Mouse (Mus musculus) intestine, postnatal 0 days (tissue): Measurements from ENCODE around the gene Magi1. TPM values are rescaled to one million over a fixed set of nuclear protein-coding genes. Genes with fewer than 3 reads are reported as not detected.

Experiments
- ATAC-seq: fragments of 200-750 bp; cut with Nextera tagmentation; 2 replicates; pipeline ENCODE4 v1.8.0; 2017; ENCODE audit warnings: mild to moderate bottlenecking, moderate TSS enrichment, moderate library complexity
- H3K27ac ChIP-seq: fragments of 300-500 bp; sonication (generic); 2 replicates; pipeline ENCODE4 v1.5.1; 2014; ENCODE audit warnings: mild to moderate bottlenecking, low read depth, low read length, moderate library complexity
- H3K27me3 ChIP-seq: fragments of 300-500 bp; sonication (generic); replicated peaks from 2 replicates; pipeline ENCODE4 v1.6.1; 2014; ENCODE audit warnings: low read length, mixed read lengths; ENCODE audit not compliant: control insufficient read depth, insufficient read depth
- H3K36me3 ChIP-seq: fragments of 300-500 bp; sonication (generic); 2 replicates; pipeline ENCODE4 v1.6.1; 2014; ENCODE audit warnings: mild to moderate bottlenecking, moderate library complexity; ENCODE audit not compliant: control insufficient read depth, insufficient read depth
- H3K4me1 ChIP-seq: fragments of 300-500 bp; sonication (generic); replicated peaks from 2 replicates; pipeline ENCODE4 v1.6.1; 2014; ENCODE audit warnings: antibody characterized with exemption, low read length, mixed read lengths; ENCODE audit not compliant: control insufficient read depth, insufficient read depth
- H3K4me2 ChIP-seq: fragments of 300-500 bp; sonication (generic); replicated peaks from 2 replicates; pipeline ENCODE4 v1.6.1; 2014; ENCODE audit warnings: low read depth, mild to moderate bottlenecking, moderate library complexity
- H3K4me3 ChIP-seq: fragments of 300-500 bp; sonication (generic); 2 replicates; pipeline ENCODE4 v1.5.1; 2014; ENCODE audit warnings: low read depth, low read length
- H3K9ac ChIP-seq: fragments of 300-500 bp; sonication (generic); 2 replicates; pipeline ENCODE4 v1.6.1; 2014; ENCODE audit warnings: mild to moderate bottlenecking, low read depth, low read length
- H3K9me3 ChIP-seq: fragments of 300-500 bp; sonication (generic); 2 replicates; pipeline ENCODE4 v1.6.1; 2016; ENCODE audit warnings: mixed run types; ENCODE audit not compliant: control insufficient read depth
- CTCF ChIP-seq: sonication (generic); IDR thresholded peaks from 2 replicates; pipeline ENCODE4 v1.5.1; 2016; ENCODE audit warnings: low read depth, mild to moderate bottlenecking, control low read depth, antibody characterized with exemption, moderate library complexity
- WGBS: fragments of 180-500 bp; shearing (Covaris S2); extraction: QIAGEN DNeasy Blood & Tissue Kit; methylation state at CpG from one replicate; pipeline ENCODE4 v1.1.7; 2014; 5-methylcytosine and 5-hydroxymethylcytosine counted together
- polyA plus RNA-seq: library from polyadenylated mRNA; unstranded; fragments of >200 nt; fragmentation: Nextera tagmentation; extraction: Ambion mirVana; gene quantifications from 2 replicates; pipeline ENCODE4 v1.2.1, GENCODE M21; 2015

The Magi1 gene
- polyA plus RNA-seq, 1 experiment from 2014 or later: 4.2 TPM

- H3K9ac ChIP-seq: no peak overlapping the region
- H3K4me2 ChIP-seq: no peak overlapping the region
- H3K36me3 ChIP-seq: no peaks in the 10 kb centered on the region
- ATAC-seq: no peak
- WGBS: 52% methylated on average over 1 of the region's 1 CpGs
- H3K4me1 ChIP-seq: no peaks in the 10 kb centered on the region
- no peak overlapping the region for H3K4me3 ChIP-seq
- no peak overlapping the region for H3K27ac ChIP-seq
- H3K9me3 ChIP-seq: no peaks in the 10 kb centered on the region
- TF ChIP-seq CTCF: no peak
- no peaks in the 10 kb centered on the region for H3K27me3 ChIP-seq
These were observed 426.9 kb downstream of the Magi1 start for GRCm38 (mm10) chr6:93856783-93857182.

- H3K4me2 ChIP-seq: no peak overlapping the region
- no peaks in the 10 kb centered on the region for H3K27me3 ChIP-seq
- WGBS: 54% methylated on average over 8 of the region's 8 CpGs
- no peak for ATAC-seq
- no peaks in the 10 kb centered on the region for H3K36me3 ChIP-seq
- no peak overlapping the region for H3K9ac ChIP-seq
- no peak for TF ChIP-seq CTCF
- no peak overlapping the region for H3K27ac ChIP-seq
- H3K9me3 ChIP-seq: no peaks in the 10 kb centered on the region
- H3K4me3 ChIP-seq: no peak overlapping the region
- no peaks in the 10 kb centered on the region for H3K4me1 ChIP-seq
These were observed 427.7 kb downstream of the Magi1 start for GRCm38 (mm10) chr6:93855806-93856641.

- no peak overlapping the region for H3K4me3 ChIP-seq
- TF ChIP-seq CTCF: no peak
- H3K9ac ChIP-seq: no peak overlapping the region
- no peak overlapping the region for H3K27ac ChIP-seq
- 68% methylated on average over 7 of the region's 7 CpGs for WGBS
- no peaks in the 10 kb centered on the region for H3K27me3 ChIP-seq
- no peaks in the 10 kb centered on the region for H3K36me3 ChIP-seq
- no peak overlapping the region for H3K4me2 ChIP-seq
- no peaks in the 10 kb centered on the region for H3K9me3 ChIP-seq
- H3K4me1 ChIP-seq: no peaks in the 10 kb centered on the region
- no peak for ATAC-seq
These were observed 434.6 kb downstream of the Magi1 start for GRCm38 (mm10) chr6:93848942-93849790.

- Histone ChIP-seq H3K9ac (no peak overlapping the region), H3K36me3 (no peaks in the 10 kb centered on the region), H3K4me3 (no peak overlapping the region), H3K4me1 (no peaks in the 10 kb centered on the region), H3K27ac (no peak overlapping the region), H3K27me3 (no peaks in the 10 kb centered on the region), H3K9me3 (no peaks in the 10 kb centered on the region), H3K4me2 (no peak overlapping the region)
- WGBS: 85% methylated on average over 3 of the region's 3 CpGs
- no peak for TF ChIP-seq CTCF
- ATAC-seq: no peak
These were observed 438.2 kb downstream of the Magi1 start for GRCm38 (mm10) chr6:93845498-93845897.

GRCm38 (mm10) chr6:93845080-93845479 is 438.6 kb downstream of the Magi1 start:
- WGBS: 84% methylated on average over 5 of the region's 5 CpGs
- no peak overlapping the region for H3K4me2 ChIP-seq
- H3K4me3 ChIP-seq: no peak overlapping the region
- H3K27me3 ChIP-seq: no peaks in the 10 kb centered on the region
- no peaks in the 10 kb centered on the region for H3K36me3 ChIP-seq
- ATAC-seq: no peak
- no peaks in the 10 kb centered on the region for H3K4me1 ChIP-seq
- no peaks in the 10 kb centered on the region for H3K9me3 ChIP-seq
- H3K9ac ChIP-seq: no peak overlapping the region
- no peak for TF ChIP-seq CTCF
- H3K27ac ChIP-seq: no peak overlapping the region

GRCm38 (mm10) chr6:93844576-93844975 is 439.1 kb downstream of the Magi1 start:
- no peak for TF ChIP-seq CTCF
- H3K36me3 ChIP-seq: no peaks in the 10 kb centered on the region
- H3K4me2 ChIP-seq: no peak overlapping the region
- no peaks in the 10 kb centered on the region for H3K9me3 ChIP-seq
- H3K4me1 ChIP-seq: no peaks in the 10 kb centered on the region
- no peak overlapping the region for H3K9ac ChIP-seq
- ATAC-seq: no peak
- no peaks in the 10 kb centered on the region for H3K27me3 ChIP-seq
- no peak overlapping the region for H3K27ac ChIP-seq
- 72% methylated on average over 5 of the region's 5 CpGs for WGBS
- H3K4me3 ChIP-seq: no peak overlapping the region
